Mouse (Mus musculus): ENCODE measurements around the gene Spcs3.

DNA sequence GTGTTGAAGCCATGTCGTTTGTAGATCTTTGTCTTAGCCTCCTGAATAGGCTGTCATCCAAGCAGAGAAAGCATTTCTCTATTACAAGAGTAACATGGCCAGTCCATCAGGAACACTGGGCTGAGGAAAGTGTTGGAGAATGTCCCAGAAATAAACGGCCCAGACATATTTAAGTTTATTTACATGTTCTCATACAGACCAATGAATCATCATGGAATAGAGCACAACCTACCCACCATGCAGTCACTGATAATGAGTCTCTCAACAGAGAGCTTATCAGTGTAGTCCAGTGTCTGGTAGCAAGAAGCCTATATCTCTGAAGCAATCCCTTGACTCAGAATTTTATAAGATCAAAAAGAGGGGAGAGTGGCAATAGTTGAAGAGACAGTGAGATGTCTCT, 24.7 kb downstream of the Spcs3 start:
- no peak for TF ChIP-seq USF1 (IDR thresholded peaks at IDR 0.05; ENCODE audit: low read depth)
- TF ChIP-seq CTCF (IDR thresholded peaks at IDR 0.05; ENCODE audit: control insufficient read depth, insufficient read depth, insufficient read length), result no peak
- TF ChIP-seq MAX (IDR thresholded peaks at IDR 0.05), result no peak
